Mouse (Mus musculus) neural tube, embryonic 15.5 days (tissue): ENCODE data around the gene Kcnh3. TPM values are rescaled to one million over a fixed set of nuclear protein-coding genes. Genes with fewer than 3 reads are reported as not detected.
A peak's percentile ranks its signal among the peaks of the same experiment; 100 is the strongest.

Source experiments
- ATAC-seq: fragments of 200-750 bp; cut with Nextera tagmentation; 2 replicates; pipeline ENCODE4 v1.8.0; 2017; ENCODE audit warnings: mild to moderate bottlenecking, moderate TSS enrichment, moderate library complexity; ENCODE audit not compliant: low FRiP score
- H3K27ac ChIP-seq: fragments of 300-500 bp; sonication (generic); replicated peaks from 2 replicates; pipeline ENCODE4 v1.5.1; 2015; ENCODE audit warnings: mild to moderate bottlenecking, inconsistent platforms
- H3K27me3 ChIP-seq: fragments of 300-500 bp; sonication (generic); replicated peaks from 2 replicates; pipeline ENCODE4 v1.6.1; 2015; ENCODE audit warnings: inconsistent platforms
- H3K36me3 ChIP-seq: fragments of 300-500 bp; sonication (generic); 2 replicates; pipeline ENCODE4 v1.6.1; 2015; ENCODE audit warnings: inconsistent platforms
- H3K4me1 ChIP-seq: fragments of 300-500 bp; sonication (generic); 2 replicates; pipeline ENCODE4 v1.6.1; 2015; ENCODE audit warnings: inconsistent platforms
- H3K4me2 ChIP-seq: fragments of 300-500 bp; sonication (generic); 2 replicates; pipeline ENCODE4 v1.6.1; 2015; ENCODE audit warnings: inconsistent platforms, mild to moderate bottlenecking, moderate library complexity
- H3K4me3 ChIP-seq: fragments of 300-500 bp; sonication (generic); replicated peaks from 2 replicates; pipeline ENCODE4 v1.5.1; 2015; ENCODE audit warnings: mild to moderate bottlenecking, inconsistent platforms
- H3K9ac ChIP-seq: fragments of 300-500 bp; sonication (generic); replicated peaks from 2 replicates; pipeline ENCODE4 v1.6.1; 2015; ENCODE audit warnings: mild to moderate bottlenecking, inconsistent platforms
- H3K9me3 ChIP-seq: fragments of 300-500 bp; sonication (generic); replicated peaks from 2 replicates; pipeline ENCODE4 v1.6.1; 2016; ENCODE audit warnings: inconsistent platforms
- WGBS: fragments of 180-500 bp; shearing (Covaris S2); methylation state at CpG from one replicate; pipeline ENCODE4 v1.1.7; 2015; ENCODE audit warnings: mixed read lengths; 5-methylcytosine and 5-hydroxymethylcytosine counted together
- polyA plus RNA-seq: library from polyadenylated mRNA; unstranded; fragments of >200 nt; fragmentation: Nextera tagmentation; extraction: Ambion mirVana; gene quantifications from 2 replicates; pipeline ENCODE4 v1.2.1, GENCODE M21; 2015

Kcnh3 gene
- polyA plus RNA-seq, 1 experiment from 2014 or later, result 0.46 TPM

GRCm38 (mm10) chr15:99221315-99221952, 3.2 kb upstream of the Kcnh3 start:
- no peak overlapping the region for H3K9ac ChIP-seq

GRCm38 (mm10) chr15:99222794-99223584, 1.7 kb upstream of the Kcnh3 start:
- Histone ChIP-seq H3K4me1 (peaks cover 34% of the 10 kb centered on the region), H3K27ac (no peak overlapping the region), H3K36me3 (no peaks in the 10 kb centered on the region), H3K4me3 (peak overlapping the region; percentile 38), H3K27me3 (peaks cover 87% of the 10 kb centered on the region), H3K9ac (peak overlapping the region; percentile 26; the same call in 1 of the 2 replicates), H3K4me2 (peak overlapping the region; percentile 58), H3K9me3 (no peaks in the 10 kb centered on the region)
- 2% methylated on average over 18 of the region's 18 CpGs for WGBS
- no peak for ATAC-seq

More at GRCm38 (mm10) chr15:99221315-99221952, 3.2 kb upstream of the Kcnh3 start:
- Histone ChIP-seq H3K4me1 (peaks cover 34% of the 10 kb centered on the region), H3K4me3 (no peak overlapping the region), H3K4me2 (no peak overlapping the region), H3K27ac (no peak overlapping the region), H3K27me3 (peaks cover 76% of the 10 kb centered on the region), H3K9me3 (no peaks in the 10 kb centered on the region), H3K36me3 (no peaks in the 10 kb centered on the region)
- 15% methylated on average over 8 of the region's 8 CpGs for WGBS
- ATAC-seq, result no peak

- WGBS, result 1% methylated on average over 30 of the region's 46 CpGs
- peak overlapping the region; percentile 38 for H3K4me3 ChIP-seq
- peaks cover 34% of the 10 kb centered on the region for H3K4me1 ChIP-seq
- H3K4me2 ChIP-seq, result peak overlapping the region; percentile 58
- peaks cover 94% of the 10 kb centered on the region for H3K27me3 ChIP-seq
- no peak for ATAC-seq
- no peak overlapping the region for H3K27ac ChIP-seq
- H3K9me3 ChIP-seq, result no peaks in the 10 kb centered on the region
- H3K36me3 ChIP-seq, result no peaks in the 10 kb centered on the region
- peak overlapping the region; percentile 26 for H3K9ac ChIP-seq
Measured at GRCm38 (mm10) chr15:99223585-99224207, 965 bp upstream of the Kcnh3 start.

GRCm38 (mm10) chr15:99225081-99225810, 585 bp downstream of the Kcnh3 start:
- Histone ChIP-seq H3K4me2 (peak overlapping the region; percentile 58), H3K27ac (no peak overlapping the region), H3K4me3 (peak overlapping the region; percentile 38), H3K9ac (no peak overlapping the region), H3K36me3 (no peaks in the 10 kb centered on the region), H3K4me1 (peaks cover 34% of the 10 kb centered on the region), H3K9me3 (no peaks in the 10 kb centered on the region), H3K27me3 (peaks cover 96% of the 10 kb centered on the region)
- under 1% methylated on average over 22 of the region's 22 CpGs for WGBS
- ATAC-seq, result no peak

GRCm38 (mm10) chr15:99226090-99226489, 1.4 kb downstream of the Kcnh3 start:
- no peak overlapping the region for H3K4me3 ChIP-seq
- WGBS, result 19% methylated on average over 14 of the region's 14 CpGs

GRCm38 (mm10) chr15:99231998-99232397, 7.3 kb downstream of the Kcnh3 start:
- H3K36me3 ChIP-seq, result no peaks in the 10 kb centered on the region
- H3K4me2 ChIP-seq, result no peak overlapping the region
- 80% methylated on average over 10 of the region's 10 CpGs for WGBS
- H3K27me3 ChIP-seq, result peaks cover 56% of the 10 kb centered on the region
- ATAC-seq, result no peak
- H3K4me1 ChIP-seq, result no peaks in the 10 kb centered on the region
- no peaks in the 10 kb centered on the region for H3K9me3 ChIP-seq
- no peak overlapping the region for H3K9ac ChIP-seq
- no peak overlapping the region for H3K27ac ChIP-seq
- no peak overlapping the region for H3K4me3 ChIP-seq

More at GRCm38 (mm10) chr15:99226090-99226489, 1.4 kb downstream of the Kcnh3 start:
- no peaks in the 10 kb centered on the region for H3K9me3 ChIP-seq
- H3K27ac ChIP-seq, result no peak overlapping the region
- H3K36me3 ChIP-seq, result no peaks in the 10 kb centered on the region
- peaks cover 34% of the 10 kb centered on the region for H3K4me1 ChIP-seq
- peak overlapping the region; percentile 58; the same call in 1 of the 2 replicates for H3K4me2 ChIP-seq
- peaks cover 92% of the 10 kb centered on the region for H3K27me3 ChIP-seq
- ATAC-seq, result no peak; the same call in 1 of the 2 replicates
- H3K9ac ChIP-seq, result no peak overlapping the region

GRCm38 (mm10) chr15:99233719-99234118, 9.1 kb downstream of the Kcnh3 start:
- no peak for ATAC-seq
- WGBS, result 49% methylated on average over 17 of the region's 17 CpGs

GRCm38 (mm10) chr15:99234326-99235010, 9.8 kb downstream of the Kcnh3 start:
- Histone ChIP-seq H3K4me3 (no peak overlapping the region), H3K4me2 (no peak overlapping the region), H3K4me1 (no peaks in the 10 kb centered on the region), H3K9me3 (no peaks in the 10 kb centered on the region), H3K9ac (no peak overlapping the region), H3K27ac (no peak overlapping the region), H3K36me3 (no peaks in the 10 kb centered on the region), H3K27me3 (peaks cover 32% of the 10 kb centered on the region)
- 65% methylated on average over 12 of the region's 12 CpGs for WGBS
- no peak for ATAC-seq

More at GRCm38 (mm10) chr15:99233719-99234118, 9.1 kb downstream of the Kcnh3 start:
- H3K4me1 ChIP-seq, result no peaks in the 10 kb centered on the region
- H3K36me3 ChIP-seq, result no peaks in the 10 kb centered on the region
- no peak overlapping the region for H3K9ac ChIP-seq
- no peak overlapping the region for H3K4me2 ChIP-seq
- H3K27me3 ChIP-seq, result peaks cover 39% of the 10 kb centered on the region
- no peak overlapping the region for H3K4me3 ChIP-seq
- no peaks in the 10 kb centered on the region for H3K9me3 ChIP-seq
- H3K27ac ChIP-seq, result no peak overlapping the region

- 61% methylated on average over 11 of the region's 11 CpGs for WGBS
- no peaks in the 10 kb centered on the region for H3K4me1 ChIP-seq
- no peak overlapping the region for H3K27ac ChIP-seq
- H3K4me3 ChIP-seq, result no peak overlapping the region
- H3K4me2 ChIP-seq, result no peak overlapping the region
- no peak for ATAC-seq
- H3K36me3 ChIP-seq, result peaks cover 18% of the 10 kb centered on the region
- H3K9me3 ChIP-seq, result no peaks in the 10 kb centered on the region
- H3K9ac ChIP-seq, result no peak overlapping the region; the same call in 1 of the 2 replicates
- H3K27me3 ChIP-seq, result peaks cover 12% of the 10 kb centered on the region
Measured at GRCm38 (mm10) chr15:99238006-99238405, 13.3 kb downstream of the Kcnh3 start.

GRCm38 (mm10) chr15:99240129-99240528, 15.5 kb downstream of the Kcnh3 start:
- no peak for ATAC-seq
- no peaks in the 10 kb centered on the region for H3K4me1 ChIP-seq
- WGBS, result 81% methylated on average over 4 of the region's 4 CpGs

GRCm38 (mm10) chr15:99241249-99241648, 16.6 kb downstream of the Kcnh3 start:
- peaks cover 50% of the 10 kb centered on the region for H3K36me3 ChIP-seq
- ATAC-seq, result no peak
- H3K27ac ChIP-seq, result no peak overlapping the region
- no peaks in the 10 kb centered on the region for H3K9me3 ChIP-seq
- no peak overlapping the region for H3K9ac ChIP-seq
- H3K4me1 ChIP-seq, result no peaks in the 10 kb centered on the region
- H3K4me2 ChIP-seq, result no peak overlapping the region
- H3K27me3 ChIP-seq, result no peaks in the 10 kb centered on the region
- 82% methylated on average over 4 of the region's 4 CpGs for WGBS
- H3K4me3 ChIP-seq, result no peak overlapping the region

More at GRCm38 (mm10) chr15:99240129-99240528, 15.5 kb downstream of the Kcnh3 start:
- Histone ChIP-seq H3K36me3 (peaks cover 39% of the 10 kb centered on the region), H3K27ac (no peak overlapping the region), H3K9me3 (no peaks in the 10 kb centered on the region), H3K4me2 (no peak overlapping the region), H3K27me3 (no peaks in the 10 kb centered on the region), H3K4me3 (no peak overlapping the region), H3K9ac (no peak overlapping the region)
